Mouse (Mus musculus) lung, adult 2 months (tissue): ENCODE data around the gene Vti1a.

Experiments
- CTCF ChIP-seq: fragments of 200-500 bp; IDR thresholded peaks from 2 replicates; pipeline ENCODE4 v1.5.1; 2011; ENCODE audit warnings: mild to moderate bottlenecking, low read length, control low read depth; ENCODE audit not compliant: insufficient read depth
- POLR2A ChIP-seq: fragments of 200-500 bp; IDR thresholded peaks from 2 replicates; pipeline ENCODE4 v1.6.1; 2011; ENCODE audit warnings: low read depth, mild to moderate bottlenecking, control low read depth, low read length, borderline replicate concordance; ENCODE audit errors: extremely low read depth

- TF ChIP-seq POLR2A, result no peak
- TF ChIP-seq CTCF, result no peak
Observed at GRCm38 (mm10) chr19:55509618-55510017, 193.5 kb downstream of the Vti1a start.
